Mouse (Mus musculus) G1E (cell line): Measurements from ENCODE around the gene Lrrfip1. TPM values are rescaled to one million over a fixed set of nuclear protein-coding genes. Genes with fewer than 3 reads are reported as not detected.

Experiments used
- ATAC-seq: 2 replicates; pipeline ENCODE4 v1.8.0; 2016; ENCODE audit warnings: mild to moderate bottlenecking; ENCODE audit not compliant: insufficient number of reproducible peaks, poor library complexity, low FRiP score, severe bottlenecking; ENCODE audit errors: extremely low read depth
- DNase-seq: peaks from one replicate; pipeline ENCODE4 v3.0.0; 2012; ENCODE audit warnings: low spot score
- H3K27me3 ChIP-seq: 2 replicates; pipeline ENCODE4 v1.6.1; 2012; ENCODE audit warnings: mild to moderate bottlenecking, low read length, inconsistent platforms; ENCODE audit not compliant: insufficient read depth
- H3K36me3 ChIP-seq: replicated peaks from 2 replicates; pipeline ENCODE3; 2012; ENCODE audit warnings: mild to moderate bottlenecking, inconsistent platforms
- H3K4me1 ChIP-seq: 2 replicates; pipeline ENCODE4 v1.6.1; 2012; ENCODE audit warnings: low read depth, low read length, inconsistent platforms, mixed read lengths; ENCODE audit not compliant: insufficient read depth
- H3K4me3 ChIP-seq: 2 replicates; pipeline ENCODE4 v1.5.1; 2012; ENCODE audit warnings: low read depth, mild to moderate bottlenecking, inconsistent platforms, low read length, moderate library complexity, mixed read lengths
- H3K9me3 ChIP-seq: replicated peaks from 2 replicates; pipeline ENCODE4 v1.6.1; 2012; ENCODE audit warnings: inconsistent platforms
- CTCF ChIP-seq: IDR thresholded peaks from 2 replicates; pipeline ENCODE4 v1.5.1; 2012; ENCODE audit warnings: low read depth, low read length, inconsistent platforms, mixed read lengths
- GATA1 ChIP-seq: IDR thresholded peaks from 2 replicates; pipeline ENCODE4 v1.6.1; 2012; ENCODE audit warnings: borderline replicate concordance, low read length, inconsistent platforms, mixed read lengths
- GATA2 ChIP-seq: IDR thresholded peaks from 2 replicates; pipeline ENCODE4 v1.6.1; 2012; ENCODE audit warnings: low read depth, low read length, inconsistent platforms, borderline replicate concordance
- POLR2AphosphoS5 ChIP-seq: IDR thresholded peaks from 2 replicates; pipeline ENCODE4 v1.6.1; 2012; ENCODE audit warnings: low read depth, low read length, inconsistent platforms; ENCODE audit not compliant: insufficient replicate concordance
- TAL1 ChIP-seq: conservative IDR thresholded peaks from 2 replicates; pipeline ENCODE4 v1.6.1; 2012; ENCODE audit warnings: low read depth, low read length, inconsistent platforms, mixed read lengths
- polyA plus RNA-seq: library from polyadenylated mRNA; stranded (reverse); fragments of >175 nt; gene quantifications from 2 replicates; pipeline ENCODE4 v1.2.3, GENCODE M21; 2012
- total RNA-seq, 2 experiments: library from RNA; stranded (forward) in 1 of 2; stranded (reverse) in 1 of 2; fragments of 200-1000 nt in 1 of 2; fragments of >200 nt in 1 of 2; fragmentation: Nextera tagmentation in 1 of 2; gene quantifications; 2 replicates each; pipeline ENCODE4 v1.2.3; 2014 to 2017

Gene Lrrfip1
- total and polyA plus RNA-seq, 3 experiments: 0.22 TPM; not detected in 2

GRCm38 (mm10) chr1:91112606-91113005 is 114.1 kb downstream of the Lrrfip1 start:
- H3K9me3 ChIP-seq: peaks cover 49% of the 10 kb centered on the region
- no peak for ATAC-seq
- no peaks in the 10 kb centered on the region for H3K36me3 ChIP-seq
- DNase-seq: no peak
- no peak overlapping the region for H3K4me3 ChIP-seq
- TF ChIP-seq GATA1 (no peak), POLR2AphosphoS5 (no peak), TAL1 (no peak), CTCF (no peak), GATA2 (no peak)
- no peaks in the 10 kb centered on the region for H3K4me1 ChIP-seq
- no peaks in the 10 kb centered on the region for H3K27me3 ChIP-seq

- Histone ChIP-seq H3K27me3 (no peaks in the 10 kb centered on the region), H3K36me3 (no peaks in the 10 kb centered on the region), H3K9me3 (peaks cover 66% of the 10 kb centered on the region), H3K4me1 (no peaks in the 10 kb centered on the region), H3K4me3 (no peak overlapping the region)
- no peak for TF ChIP-seq GATA2
- no peak for TF ChIP-seq GATA1
- no peak for TF ChIP-seq CTCF
- no peak for TF ChIP-seq POLR2AphosphoS5
- TF ChIP-seq TAL1: no peak
- ATAC-seq (no peak), DNase-seq (no peak)
Observed at GRCm38 (mm10) chr1:91122121-91122520, 123.6 kb downstream of the Lrrfip1 start.

- no peaks in the 10 kb centered on the region for H3K27me3 ChIP-seq
- H3K4me3 ChIP-seq: no peak overlapping the region
- no peaks in the 10 kb centered on the region for H3K4me1 ChIP-seq
- H3K36me3 ChIP-seq: no peaks in the 10 kb centered on the region
- ATAC-seq (no peak), DNase-seq (no peak)
- H3K9me3 ChIP-seq: peaks cover 65% of the 10 kb centered on the region
- TF ChIP-seq POLR2AphosphoS5 (no peak), GATA2 (no peak), TAL1 (no peak), GATA1 (no peak), CTCF (no peak)
Observed at GRCm38 (mm10) chr1:91123004-91123403, 124.5 kb downstream of the Lrrfip1 start.

GRCm38 (mm10) chr1:91123466-91123865 is 124.9 kb downstream of the Lrrfip1 start:
- H3K36me3 ChIP-seq: no peaks in the 10 kb centered on the region
- no peak for ATAC-seq
- H3K4me1 ChIP-seq: no peaks in the 10 kb centered on the region
- no peak overlapping the region for H3K4me3 ChIP-seq
- H3K27me3 ChIP-seq: no peaks in the 10 kb centered on the region
- TF ChIP-seq CTCF (no peak), POLR2AphosphoS5 (no peak), GATA1 (no peak), GATA2 (no peak)
- no peak for DNase-seq
- H3K9me3 ChIP-seq: peaks cover 65% of the 10 kb centered on the region

GRCm38 (mm10) chr1:91128849-91129248 is 130.3 kb downstream of the Lrrfip1 start:
- H3K9me3 ChIP-seq: peaks cover 37% of the 10 kb centered on the region
- DNase-seq: no peak
- TF ChIP-seq GATA2 (no peak), CTCF (no peak), TAL1 (no peak), POLR2AphosphoS5 (no peak), GATA1 (no peak)
- ATAC-seq: no peak
- H3K4me1 ChIP-seq: no peaks in the 10 kb centered on the region
- H3K4me3 ChIP-seq: no peak overlapping the region
- H3K36me3 ChIP-seq: no peaks in the 10 kb centered on the region
- H3K27me3 ChIP-seq: no peaks in the 10 kb centered on the region

- no peak for DNase-seq
- Histone ChIP-seq H3K27me3 (no peaks in the 10 kb centered on the region), H3K9me3 (peaks cover 20% of the 10 kb centered on the region), H3K36me3 (no peaks in the 10 kb centered on the region), H3K4me3 (no peak overlapping the region), H3K4me1 (no peaks in the 10 kb centered on the region)
- no peak for ATAC-seq
- TF ChIP-seq POLR2AphosphoS5 (no peak), GATA2 (no peak), TAL1 (no peak), GATA1 (no peak), CTCF (no peak)
Observed at GRCm38 (mm10) chr1:91137036-91137435, 138.5 kb downstream of the Lrrfip1 start.
